ENCODE assay signal across 16 mouse cellular contexts in genomic region chr17:32006800-32007199, GRCm38 (mm10). TPM values are rescaled to one million over a fixed set of nuclear protein-coding genes. Genes with fewer than 3 reads are reported as not detected.
DNase-seq lines count a peak whose midpoint lies in the region; ATAC-seq and TF ChIP-seq lines count a peak whose summit lies in the region.
"Had no signal": no experiment of that assay in that cellular context is flagged by ENCODE, and none has a peak within 500 bp of the region (broad histone marks: within the 10 kb centered on the region; RNA-seq: fewer than 3 reads in every experiment).

No protein-coding gene starts in this region.

- H3K4me3 ChIP-seq in heart, adult 2 months, result no peak overlapping the region
- no peak overlapping the region for H3K4me3 ChIP-seq in heart, embryonic 12.5 days
- H3K4me3 ChIP-seq in brown adipose tissue, adult 24 weeks (ENCODE audit: insufficient read depth, low read depth, low read length), result no peak overlapping the region
- no peak overlapping the region for H3K4me3 ChIP-seq in lung, postnatal 0 days (ENCODE audit: low read depth, low read length)
- H3K4me3 ChIP-seq: left cerebral cortex, adult 2 months; limb, embryonic 12.5 days had no signal

- H3K36me3 ChIP-seq in heart, adult 2 months (ENCODE audit: control insufficient read depth, insufficient read depth, low read length), result no peaks in the 10 kb centered on the region
- H3K36me3 ChIP-seq in heart, embryonic 12.5 days, result no peaks in the 10 kb centered on the region
- H3K36me3 ChIP-seq in lung, postnatal 0 days (ENCODE audit: insufficient read depth, low read length), result no peaks in the 10 kb centered on the region
- H3K36me3 ChIP-seq: limb, embryonic 12.5 days had no signal

- WGBS in heart, adult 2 months, result 13% methylated on average over 5 of the region's 5 CpGs
- 72% methylated on average over 5 of the region's 5 CpGs for WGBS in heart, embryonic 12.5 days
- 45% methylated on average over 5 of the region's 5 CpGs for WGBS in lung, postnatal 0 days

- no peaks in the 10 kb centered on the region for H3K79me2 ChIP-seq in heart, adult 2 months (replicated peaks; ENCODE audit: control insufficient read depth, insufficient read depth, low read length)

- TF ChIP-seq CTCF in heart, adult 2 months (IDR thresholded peaks at IDR 0.05), result no peak
- TF ChIP-seq CTCF in lung, postnatal 0 days (IDR thresholded peaks at IDR 0.05), result no peak

- H3K27ac ChIP-seq in heart, adult 2 months, result peak overlapping the region; percentile 58
- H3K27ac ChIP-seq in heart, embryonic 12.5 days (ENCODE audit: poor library complexity, severe bottlenecking), result no peak overlapping the region
- H3K27ac ChIP-seq in brown adipose tissue, adult 24 weeks (replicated peaks; ENCODE audit: low read depth, low read length), result peak overlapping the region; percentile 47
- H3K27ac ChIP-seq in lung, postnatal 0 days (ENCODE audit: low read length), result no peak overlapping the region
- H3K27ac ChIP-seq: left cerebral cortex, adult 2 months; limb, embryonic 12.5 days; liver, embryonic 14.5 days had no signal

- no peaks in the 10 kb centered on the region for H3K9me3 ChIP-seq in heart, embryonic 12.5 days (replicated peaks)
- H3K9me3 ChIP-seq in lung, postnatal 0 days (ENCODE audit: low read length), result no peaks in the 10 kb centered on the region
- H3K9me3 ChIP-seq: limb, embryonic 12.5 days had no signal

- no peak overlapping the region for H3K4me2 ChIP-seq in heart, embryonic 12.5 days
- no peak overlapping the region for H3K4me2 ChIP-seq in lung, postnatal 0 days (replicated peaks; ENCODE audit: low read depth, low read length)
- H3K4me2 ChIP-seq: limb, embryonic 12.5 days had no signal

- intact Hi-C loops in heart, adult 2 months (cut with DNase I), result loop anchor here (5.0 kb wide), 1 partner anchor 59 kb away; no protein-coding TSS in a partner anchor

- no peak for ATAC-seq in heart, embryonic 12.5 days (ENCODE audit: insufficient number of reproducible peaks, low FRiP score)
- peak; percentile 94 for ATAC-seq in lung, postnatal 0 days
- ATAC-seq in activated CD4-positive, CD25-positive, alpha-beta regulatory T cell, adult 4 months, result no peak
- ATAC-seq: forebrain, embryonic 14.5 days had no signal

- no peak overlapping the region for H3K9ac ChIP-seq in heart, adult 2 months (ENCODE audit: low read depth, low read length)
- H3K9ac ChIP-seq in heart, embryonic 12.5 days, result no peak overlapping the region
- no peak overlapping the region for H3K9ac ChIP-seq in lung, postnatal 0 days (replicated peaks; ENCODE audit: low read depth)
- H3K9ac ChIP-seq: limb, embryonic 12.5 days; liver, embryonic 14.5 days had no signal

- peak in 1 of 2 experiments; percentile 58 for DNase-seq in heart, adult 2 months
- peak; percentile 37 for DNase-seq in 3134 (ENCODE audit: extremely low read depth, insufficient read length, low spot score)
- DNase-seq in lung, postnatal 0 days (ENCODE audit: low spot score), result peak; percentile 83
- no peak for DNase-seq in spleen, postnatal 14 days (ENCODE audit: low spot score in 2 of 2)
- no peak for DNase-seq in neural tube, embryonic 10.5 days (ENCODE audit: extremely low spot score, low spot score)
- DNase-seq: adrenal gland, postnatal 25 days; cerebellum, postnatal 10 days; embryo, embryonic 11 days; thymus, postnatal 14 days had no signal

- no peak for TF ChIP-seq POLR2A in heart, adult 2 months (IDR thresholded peaks at IDR 0.05; ENCODE audit: insufficient read depth, low read depth, low read length)

- TF ChIP-seq EP300 in heart, adult 2 months (IDR thresholded peaks at IDR 0.05; ENCODE audit: insufficient read depth, low read depth, low read length), result peak; percentile 74; the same call in 1 of the 2 replicates
- peak; percentile 81 for TF ChIP-seq EP300 in lung, postnatal 0 days (IDR thresholded peaks at IDR 0.05)

- no peaks in the 10 kb centered on the region for H3K27me3 ChIP-seq in heart, adult 2 months (ENCODE audit: control insufficient read depth, insufficient read depth, low read length)
- H3K27me3 ChIP-seq in heart, embryonic 12.5 days (replicated peaks), result no peaks in the 10 kb centered on the region
- H3K27me3 ChIP-seq in lung, postnatal 0 days (replicated peaks; ENCODE audit: insufficient read depth, low read length), result no peaks in the 10 kb centered on the region
- H3K27me3 ChIP-seq: limb, embryonic 12.5 days had no signal

- no peaks in the 10 kb centered on the region for H3K4me1 ChIP-seq in heart, adult 2 months (ENCODE audit: control insufficient read depth, insufficient read depth, low read length)
- 0 out of 2 replicates have a peak, but pooled peaks cover 3% of the 10 kb centered on the region for H3K4me1 ChIP-seq in heart, embryonic 12.5 days (replicated peaks)
- 0 out of 2 replicates have a peak, but pooled peaks cover 4% of the 10 kb centered on the region for H3K4me1 ChIP-seq in brown adipose tissue, adult 24 weeks (ENCODE audit: control insufficient read depth, insufficient read depth, insufficient read length, low read length)
- no peaks in the 10 kb centered on the region for H3K4me1 ChIP-seq in lung, postnatal 0 days (ENCODE audit: insufficient read depth, low read depth, low read length)
- H3K4me1 ChIP-seq: limb, embryonic 12.5 days had no signal

RNA-seq across cellular contexts. Expression of gene Rrp1b, which starts 29.1 kb away (rescaled TPM):
- total RNA-seq in heart, adult 2 months (2021), result 10 to 100 TPM in 1 of 2 experiments, 1 to 10 TPM in 1; 7.9 to 10.3 TPM
- polyA plus RNA-seq in heart, adult 2 months (2012; rRNA removed), result 4.8 and 7.7 TPM in 2 replicates
- 39.9 and 44.1 TPM in 2 replicates for polyA plus RNA-seq in heart, embryonic 12.5 days (2016; fragmentation: Nextera tagmentation; extraction: Ambion mirVana)
- polyA plus RNA-seq in brown adipose tissue, adult 24 weeks (2012; ENCODE audit: insufficient read depth, insufficient read length, missing spikeins), result 3.2 and 5.9 TPM in 2 replicates
- polyA plus RNA-seq in lung, postnatal 0 days (2015; fragmentation: Nextera tagmentation; extraction: Ambion mirVana), result 24.6 and 26.3 TPM in 2 replicates
- 10 to 100 TPM; 56.3 to 76.7 TPM for polyA plus RNA-seq in activated CD4-positive, CD25-positive, alpha-beta regulatory T cell, adult 4 months (2017; shearing (Covaris generic))

RNA-seq across cellular contexts. Expression of gene Hsf2bp, which starts 29.3 kb away (rescaled TPM):
- total RNA-seq in heart, adult 2 months (2021), result 1 to 10 TPM; 1.3 to 1.6 TPM
- 0.92 and 0.94 TPM in 2 replicates for polyA plus RNA-seq in heart, adult 2 months (2012; rRNA removed)
- polyA plus RNA-seq in heart, embryonic 12.5 days (2016; fragmentation: Nextera tagmentation; extraction: Ambion mirVana), result 0.41 and 0.60 TPM in 2 replicates
- polyA plus RNA-seq in brown adipose tissue, adult 24 weeks (2012; ENCODE audit: insufficient read depth, insufficient read length, missing spikeins), result not detected in 2 replicates
- 0.30 and 0.58 TPM in 2 replicates for polyA plus RNA-seq in lung, postnatal 0 days (2015; fragmentation: Nextera tagmentation; extraction: Ambion mirVana)
- 1 to 10 TPM; 1.1 to 2.0 TPM for polyA plus RNA-seq in activated CD4-positive, CD25-positive, alpha-beta regulatory T cell, adult 4 months (2017; shearing (Covaris generic))

Comparison
In these comparisons a context has a peak if more than half of its experiments do, and no peak if none do; other contexts are left out.
1. H3K27ac ChIP-seq: peak in heart, adult 2 months (single experiment) and brown adipose tissue, adult 24 weeks (single experiment); none in heart, embryonic 12.5 days (single experiment) and lung, postnatal 0 days (single experiment).
2. DNase-seq: peak in 3134 (single experiment) and lung, postnatal 0 days (single experiment); none in spleen, postnatal 14 days (0 of 2) and neural tube, embryonic 10.5 days (single experiment).